21 mouse cellular contexts compared by ENCODE assay signal in genomic region chr17:14953452-14953851, GRCm38 (mm10). TPM values are rescaled to one million over a fixed set of nuclear protein-coding genes. Genes with fewer than 3 reads are reported as not detected.
A peak's percentile ranks its signal among the peaks of the same experiment; 100 is the strongest.
DNase-seq lines count a peak whose midpoint lies in the region; TF ChIP-seq lines count a peak whose summit lies in the region.
"Had no signal": no experiment of that assay in that cellular context is flagged by ENCODE, and none has a peak within 500 bp of the region (broad histone marks: within the 10 kb centered on the region; RNA-seq: fewer than 3 reads in every experiment).

No protein-coding gene starts in this region.

- 82% methylated on average over 8 of the region's 8 CpGs for WGBS in liver, adult 2 months

- no peak for TF ChIP-seq RAD21 in CH12.LX (IDR thresholded peaks at IDR 0.05; ENCODE audit: low read depth, low read length)

- dilution Hi-C loops in CH12.LX (cut with MboI; ENCODE audit: extremely low pct_ligation_motif_present, extremely low pct_unique_long_range_greater_than_20kb, low sequenced_read_pairs) = no loop called here

- H3K9ac ChIP-seq in CH12.LX (ENCODE audit: insufficient read depth, low read depth) = no peak overlapping the region
- H3K9ac ChIP-seq in liver, adult 2 months (ENCODE audit: low read depth, low read length) = no peak overlapping the region
- H3K9ac ChIP-seq: forebrain, embryonic 15.5 days; limb, embryonic 13.5 days; midbrain, embryonic 15.5 days; neural tube, embryonic 12.5 days had no signal

- DNase-seq in CH12.LX (ENCODE audit: extremely low read depth) (peak; percentile 83), MEL-GATA-1-ER (ENCODE audit: extremely low read depth, low read depth) (peak; percentile 91)
- DNase-seq in liver, adult 2 months (ENCODE audit: extremely low read depth, low read depth, low spot score) = peak; percentile 24
- no peak for DNase-seq in layer of hippocampus, adult 8-10 months (ENCODE audit: low spot score in 2 of 2)
- no peak for DNase-seq in cerebellum, adult 8-10 months
- DNase-seq in cerebellum, adult 9-10 months = no peak
- DNase-seq: adrenal gland, adult 2 months; cerebellum, adult 2 months; gastrocnemius, postnatal 14 days; lung, postnatal 14 days; right cerebral cortex, postnatal 25 days had no signal

- no peaks in the 10 kb centered on the region for H3K9me3 ChIP-seq in CH12.LX (replicated peaks; ENCODE audit: low read length)
- H3K9me3 ChIP-seq in megakaryocyte, embryonic 14.5 days = no peaks in the 10 kb centered on the region
- H3K9me3 ChIP-seq: forebrain, embryonic 15.5 days; limb, embryonic 13.5 days; midbrain, embryonic 15.5 days; neural tube, embryonic 12.5 days had no signal

- no peak overlapping the region for H3K4me2 ChIP-seq in CH12.LX (ENCODE audit: insufficient read depth, low read depth, poor library complexity, severe bottlenecking)
- H3K4me2 ChIP-seq: forebrain, embryonic 15.5 days; limb, embryonic 13.5 days; midbrain, embryonic 15.5 days; neural tube, embryonic 12.5 days had no signal

- H3K79me2 ChIP-seq in CH12.LX (replicated peaks; ENCODE audit: control insufficient read depth, extremely low read depth, insufficient read depth, poor library complexity, severe bottlenecking) = peaks cover 64% of the 10 kb centered on the region
- peaks cover 1% of the 10 kb centered on the region; the same call in 1 of the 2 replicates for H3K79me2 ChIP-seq in liver, adult 2 months (ENCODE audit: control insufficient read depth, insufficient read depth, low read length)

- no peak overlapping the region for H3K4me3 ChIP-seq in CH12.LX (replicated peaks in 1 of 3; ENCODE audit: low read depth in 2 of 3, low read length in 2 of 3, poor library complexity in 1 of 3)
- no peak overlapping the region for H3K4me3 ChIP-seq in liver, adult 2 months (ENCODE audit: insufficient read depth, low read depth, low read length)
- peak overlapping the region; percentile 34 for H3K4me3 ChIP-seq in megakaryocyte, embryonic 14.5 days (replicated peaks)
- H3K4me3 ChIP-seq: forebrain, embryonic 15.5 days; limb, embryonic 13.5 days; midbrain, embryonic 15.5 days; neural tube, embryonic 12.5 days had no signal

- H3K36me3 ChIP-seq in CH12.LX (replicated peaks in 1 of 2; ENCODE audit: control insufficient read depth in 1 of 2, insufficient read depth in 1 of 2, low read length in 1 of 2) = peaks cover 61 to 92% of the 10 kb centered on the region in 2 experiments
- H3K36me3 ChIP-seq in liver, adult 2 months (ENCODE audit: control insufficient read depth, insufficient read depth, low read length) = peaks cover 30% of the 10 kb centered on the region
- peaks cover 89% of the 10 kb centered on the region for H3K36me3 ChIP-seq in megakaryocyte, embryonic 14.5 days (replicated peaks; ENCODE audit: low read length)

- no peak for TF ChIP-seq EP300 in CH12.LX (IDR thresholded peaks at IDR 0.05; ENCODE audit: low read length)

- peak; percentile 26 for TF ChIP-seq POLR2A in CH12.LX (IDR thresholded peaks at IDR 0.05; ENCODE audit: low read depth, low read length)
- no peak for TF ChIP-seq POLR2A in liver, adult 2 months (IDR thresholded peaks at IDR 0.05; ENCODE audit: extremely low read depth, insufficient read depth, low read length)

- H3K4me1 ChIP-seq in CH12.LX (ENCODE audit: control insufficient read depth in 1 of 2, insufficient read depth in 2 of 2) = peaks cover 11 to 52% of the 10 kb centered on the region in 2 experiments
- no peaks in the 10 kb centered on the region for H3K4me1 ChIP-seq in liver, adult 2 months (ENCODE audit: control insufficient read depth, insufficient read depth, low read length)
- peaks cover 37% of the 10 kb centered on the region for H3K4me1 ChIP-seq in megakaryocyte, embryonic 14.5 days
- H3K4me1 ChIP-seq: limb, embryonic 13.5 days; neural tube, embryonic 12.5 days had no signal

- no peak for TF ChIP-seq CTCF in CH12.LX (conservative IDR thresholded peaks at IDR 0.05 in 1 of 2, IDR thresholded peaks at IDR 0.05 in 1 of 2; ENCODE audit: low read depth in 2 of 2, low read length in 2 of 2)
- TF ChIP-seq CTCF in liver, adult 2 months (IDR thresholded peaks at IDR 0.05; ENCODE audit: low read depth, low read length) = no peak

- H3K27ac ChIP-seq in CH12.LX (ENCODE audit: insufficient read depth, low read depth) = peak overlapping the region; percentile 30
- no peak overlapping the region for H3K27ac ChIP-seq in liver, adult 2 months (replicated peaks; ENCODE audit: insufficient read depth, low read depth, low read length)
- H3K27ac ChIP-seq: forebrain, embryonic 15.5 days; limb, embryonic 13.5 days; midbrain, embryonic 15.5 days; neural tube, embryonic 12.5 days had no signal

- in situ Hi-C loops in CH12.LX (cut with MboI; ENCODE audit: low pct_ligation_motif_present, low pct_unique_long_range_greater_than_20kb, low sequenced_read_pairs) = no loop called here

- no peaks in the 10 kb centered on the region for H3K27me3 ChIP-seq in CH12.LX (replicated peaks)
- no peaks in the 10 kb centered on the region for H3K27me3 ChIP-seq in liver, adult 2 months (ENCODE audit: control insufficient read depth, insufficient read depth, low read length)
- H3K27me3 ChIP-seq in megakaryocyte, embryonic 14.5 days (replicated peaks) = no peaks in the 10 kb centered on the region
- H3K27me3 ChIP-seq: forebrain, embryonic 15.5 days; limb, embryonic 13.5 days; midbrain, embryonic 15.5 days; neural tube, embryonic 12.5 days had no signal

TF ChIP-seq in CH12.LX, 34 proteins besides CTCF, POLR2A, EP300 and RAD21:
- TF ChIP-seq TBP (conservative IDR thresholded peaks at IDR 0.05; ENCODE audit: low read depth, low read length) (0 out of 2 replicates have a peak, but pooled peaks have one; percentile 48), SMC3 (IDR thresholded peaks at IDR 0.05; ENCODE audit: low read depth, low read length) (no peak), MAZ (IDR thresholded peaks at IDR 0.05; ENCODE audit: low read depth, low read length) (no peak), GABPA (IDR thresholded peaks at IDR 0.05; ENCODE audit: insufficient replicate concordance, low read depth, low read length) (no peak), MYC (IDR thresholded peaks at IDR 0.05; ENCODE audit: low read depth, low read length) (peak; percentile 53; the same call in 1 of the 2 replicates), HCFC1 (IDR thresholded peaks at IDR 0.05; ENCODE audit: low read depth, low read length) (0 out of 2 replicates have a peak, but pooled peaks have one; percentile 18), PAX5 (IDR thresholded peaks at IDR 0.05; ENCODE audit: low read length) (no peak), MAX (IDR thresholded peaks at IDR 0.05; ENCODE audit: low read length) (peak; percentile 58; the same call in 1 of the 2 replicates), POLR2AphosphoS2 (IDR thresholded peaks at IDR 0.05; ENCODE audit: low read depth, low read length) (no peak), JUN (IDR thresholded peaks at IDR 0.05; ENCODE audit: insufficient read depth, low read depth, low read length) (no peak), ELF1 (IDR thresholded peaks at IDR 0.05; ENCODE audit: low read depth, low read length) (peak; percentile 71), MXI1 (IDR thresholded peaks at IDR 0.05; ENCODE audit: low read depth, low read length) (peak; percentile 57; the same call in 1 of the 2 replicates), E2F4 (IDR thresholded peaks at IDR 0.05; ENCODE audit: insufficient replicate concordance, low read depth, low read length) (no peak)

RNA-seq across cellular contexts. Expression of gene Phf10, which starts 7.6 kb away (rescaled TPM):
- total RNA-seq in CH12.LX (2012; rRNA removed) (216 and 364 TPM in 2 replicates), CH12.LX (2014; rRNA removed) (343 and 349 TPM in 2 replicates)
- 225 and 226 TPM in 2 replicates for polyA plus RNA-seq in CH12.LX (2012; ENCODE audit: insufficient read length, low read depth)
- 14.0 and 14.4 TPM in 2 replicates for total RNA-seq in liver, adult 2 months (2014; rRNA removed)
- 7.6 and 7.9 TPM in 2 replicates for polyA plus RNA-seq in liver, adult 2 months (2012; rRNA removed)
- 8.6 and 36.4 TPM in 2 replicates for polyA plus RNA-seq in megakaryocyte, embryonic 14.5 days (2012; ENCODE audit: insufficient read depth, low replicate concordance)
- 10 to 100 TPM; 51.9 to 58.2 (median 55.7) TPM for total RNA-seq in layer of hippocampus, adult 8-10 months (2022)

RNA-seq across cellular contexts. Expression of gene 1600012H06Rik, which starts 10.5 kb away (rescaled TPM):
- total RNA-seq in CH12.LX (2012; rRNA removed) = 5.4 and 7.4 TPM in 2 replicates
- 10.5 and 10.6 TPM in 2 replicates for total RNA-seq in CH12.LX (2014; rRNA removed)
- polyA plus RNA-seq in CH12.LX (2012; ENCODE audit: insufficient read length, low read depth) = 12.0 and 12.4 TPM in 2 replicates
- total RNA-seq in liver, adult 2 months (2014; rRNA removed) = 18.5 and 21.1 TPM in 2 replicates
- polyA plus RNA-seq in liver, adult 2 months (2012; rRNA removed) = 16.7 and 17.4 TPM in 2 replicates
- 2.3 and 3.1 TPM in 2 replicates for polyA plus RNA-seq in megakaryocyte, embryonic 14.5 days (2012; ENCODE audit: insufficient read depth, low replicate concordance)
- total RNA-seq in layer of hippocampus, adult 8-10 months (2022) = 10 to 100 TPM; 11.8 to 17.8 (median 15.4) TPM

RNA-seq across cellular contexts. Expression of gene Wdr27, which starts 10.5 kb away (rescaled TPM):
- total RNA-seq in CH12.LX (2012; rRNA removed) = 1.4 and 2.3 TPM in 2 replicates
- 1.7 and 1.9 TPM in 2 replicates for total RNA-seq in CH12.LX (2014; rRNA removed)
- 1.8 and 2.1 TPM in 2 replicates for polyA plus RNA-seq in CH12.LX (2012; ENCODE audit: insufficient read length, low read depth)
- 0.74 and 0.87 TPM in 2 replicates for total RNA-seq in liver, adult 2 months (2014; rRNA removed)
- polyA plus RNA-seq in liver, adult 2 months (2012; rRNA removed) = 1.4 and 2.3 TPM in 2 replicates
- 8.6 and 15.6 TPM in 2 replicates for polyA plus RNA-seq in megakaryocyte, embryonic 14.5 days (2012; ENCODE audit: insufficient read depth, low replicate concordance)
- total RNA-seq in layer of hippocampus, adult 8-10 months (2022) = 1 to 10 TPM; 3.7 to 7.1 (median 5.4) TPM
- total RNA-seq: hematopoietic stem cell, adult 5-6 weeks had no signal

RNA-seq across cellular contexts. Expression of gene 9030025P20Rik, which starts 24.8 kb away (rescaled TPM):
- total RNA-seq in CH12.LX (2012; rRNA removed) (7.9 and 8.6 TPM in 2 replicates), CH12.LX (2014; rRNA removed) (6.4 and 6.5 TPM in 2 replicates)
- polyA plus RNA-seq in CH12.LX (2012; ENCODE audit: insufficient read length, low read depth) = 5.8 and 7.5 TPM in 2 replicates
- 6.6 and 7.4 TPM in 2 replicates for total RNA-seq in liver, adult 2 months (2014; rRNA removed)
- polyA plus RNA-seq in liver, adult 2 months (2012; rRNA removed) = 3.5 and 4.6 TPM in 2 replicates
- 1.2 and 2.3 TPM in 2 replicates for polyA plus RNA-seq in megakaryocyte, embryonic 14.5 days (2012; ENCODE audit: insufficient read depth, low replicate concordance)
- total RNA-seq in layer of hippocampus, adult 8-10 months (2022) = 10 to 100 TPM in 2 of 4 experiments, 1 to 10 TPM in 2; 9.0 to 17.7 (median 12.4) TPM

RNA-seq across cellular contexts. Expression of gene Gm3417, which starts 25.1 kb away (rescaled TPM):
- 0.46 TPM in 1 of 2 replicates, not detected in the other for total RNA-seq in CH12.LX (2012; rRNA removed)
- 1.8 and 3.1 TPM in 2 replicates for total RNA-seq in CH12.LX (2014; rRNA removed)
- 1.8 TPM in 1 of 2 replicates, not detected in the other for polyA plus RNA-seq in CH12.LX (2012; ENCODE audit: insufficient read length, low read depth)
- total RNA-seq in liver, adult 2 months (2014; rRNA removed) = not detected in 2 replicates
- polyA plus RNA-seq in liver, adult 2 months (2012; rRNA removed) = 0.54 TPM in 1 of 2 replicates, not detected in the other
- not detected in 2 replicates for polyA plus RNA-seq in megakaryocyte, embryonic 14.5 days (2012; ENCODE audit: insufficient read depth, low replicate concordance)
- total RNA-seq in layer of hippocampus, adult 8-10 months (2022) = 1 to 10 TPM in 1 of 4 experiments, not detected in 3; 1.7 TPM
- total RNA-seq: adrenal gland, adult 2 months; gastrocnemius, postnatal 14 days; hematopoietic stem cell, adult 5-6 weeks; left cerebral cortex, adult 18-20 months had no signal
- polyA plus RNA-seq: CD4-positive, CD25-positive, alpha-beta regulatory T cell, adult 4 months; heart, embryonic 14.5 days; kidney, embryonic 16.5 days; limb, embryonic 13.5 days; midbrain, embryonic 15.5 days had no signal

Comparison
In these comparisons a context has a peak if more than half of its experiments do, and no peak if none do; other contexts are left out.
1. DNase-seq: peak in CH12.LX (single experiment), MEL-GATA-1-ER (single experiment) and liver, adult 2 months (single experiment); none in layer of hippocampus, adult 8-10 months (0 of 2), cerebellum, adult 8-10 months (single experiment) and cerebellum, adult 9-10 months (single experiment).